Mouse (Mus musculus): ENCODE data around the gene Lrrc25. TPM values are rescaled to one million over a fixed set of nuclear protein-coding genes. Genes with fewer than 3 reads are reported as not detected.

Lrrc25 gene
- polyA plus RNA-seq, 1 experiment, result not detected

GRCm38 (mm10) chr8:70647343-70648163 is 31.6 kb downstream of the Lrrc25 start:
- Histone ChIP-seq H3ac (ENCODE audit: control insufficient read depth, insufficient read length) (no peak overlapping the region), H3K27me3 (ENCODE audit: control insufficient read depth, insufficient read depth, insufficient read length) (no peaks in the 10 kb centered on the region), H3K4me3 (no peak overlapping the region), H3K4me2 (ENCODE audit: low read depth) (no peak overlapping the region), H3K79me2 (ENCODE audit: control insufficient read depth, insufficient read depth) (no peaks in the 10 kb centered on the region), H3K36me3 (ENCODE audit: control insufficient read depth, insufficient read depth) (peaks cover 5% of the 10 kb centered on the region)
- TF ChIP-seq USF1 (IDR thresholded peaks at IDR 0.05; ENCODE audit: low read depth), result no peak
- TF ChIP-seq SRF (IDR thresholded peaks at IDR 0.05; ENCODE audit: control insufficient read depth, insufficient read length, low read depth), result no peak
- TF ChIP-seq TCF12 (IDR thresholded peaks at IDR 0.05; ENCODE audit: insufficient read depth, poor library complexity, severe bottlenecking), result no peak
- no peak for TF ChIP-seq REST (IDR thresholded peaks at IDR 0.05; ENCODE audit: insufficient read depth, insufficient read length)
- TF ChIP-seq MYOG (IDR thresholded peaks at IDR 0.05; ENCODE audit: control insufficient read depth in 1 of 3, insufficient read depth in 1 of 3, insufficient read length in 2 of 3, low read depth in 2 of 3), result peak in 1 of 3 experiments; percentile 41
- TF ChIP-seq E2F4 (IDR thresholded peaks at IDR 0.05; ENCODE audit: insufficient read depth), result no peak
- no peak for TF ChIP-seq MAX (IDR thresholded peaks at IDR 0.05; ENCODE audit: low read depth)
- peak in 1 of 3 experiments; percentile 30 for TF ChIP-seq MYOD1 (IDR thresholded peaks at IDR 0.05; ENCODE audit: control insufficient read depth in 1 of 3, insufficient read length in 2 of 3, low read depth in 2 of 3)
- TF ChIP-seq POLR2A (IDR thresholded peaks at IDR 0.05; ENCODE audit: insufficient read length, low read depth), result no peak
- TF ChIP-seq TCF3 (IDR thresholded peaks at IDR 0.05; ENCODE audit: insufficient read length, low read depth), result no peak
- TF ChIP-seq POLR2AphosphoS2 (IDR thresholded peaks at IDR 0.05; ENCODE audit: insufficient read length, low read depth), result peak; percentile 75
- TF ChIP-seq CEBPB (IDR thresholded peaks at IDR 0.05; ENCODE audit: insufficient read depth, poor library complexity, severe bottlenecking), result no peak

- Histone ChIP-seq H3K27me3 (ENCODE audit: control insufficient read depth, insufficient read depth, insufficient read length) (no peaks in the 10 kb centered on the region), H3ac (ENCODE audit: control insufficient read depth, insufficient read length) (no peak overlapping the region)
Measured at GRCm38 (mm10) chr8:70648164-70648442, 32.1 kb downstream of the Lrrc25 start.

GRCm38 (mm10) chr8:70648921-70649320 is 33.0 kb downstream of the Lrrc25 start:
- Histone ChIP-seq H3ac (ENCODE audit: control insufficient read depth, insufficient read length) (no peak overlapping the region), H3K27me3 (ENCODE audit: control insufficient read depth, insufficient read depth, insufficient read length) (no peaks in the 10 kb centered on the region), H3K4me2 (ENCODE audit: low read depth) (no peak overlapping the region), H3K36me3 (ENCODE audit: control insufficient read depth, insufficient read depth) (peaks cover 5% of the 10 kb centered on the region), H3K79me2 (ENCODE audit: control insufficient read depth, insufficient read depth) (no peaks in the 10 kb centered on the region), H3K4me3 (no peak overlapping the region)
- TF ChIP-seq POLR2AphosphoS2 (IDR thresholded peaks at IDR 0.05; ENCODE audit: insufficient read length, low read depth) (no peak), TCF12 (IDR thresholded peaks at IDR 0.05; ENCODE audit: insufficient read depth, poor library complexity, severe bottlenecking) (no peak), E2F4 (IDR thresholded peaks at IDR 0.05; ENCODE audit: insufficient read depth) (no peak), USF1 (IDR thresholded peaks at IDR 0.05; ENCODE audit: low read depth) (no peak), POLR2A (IDR thresholded peaks at IDR 0.05; ENCODE audit: insufficient read length, low read depth) (no peak), SRF (IDR thresholded peaks at IDR 0.05; ENCODE audit: control insufficient read depth, insufficient read length, low read depth) (no peak), TCF3 (IDR thresholded peaks at IDR 0.05; ENCODE audit: insufficient read length, low read depth) (no peak), CEBPB (IDR thresholded peaks at IDR 0.05; ENCODE audit: insufficient read depth, poor library complexity, severe bottlenecking) (no peak), MYOG (IDR thresholded peaks at IDR 0.05; ENCODE audit: control insufficient read depth in 1 of 3, insufficient read depth in 1 of 3, insufficient read length in 2 of 3, low read depth in 2 of 3) (no peak), REST (IDR thresholded peaks at IDR 0.05; ENCODE audit: insufficient read depth, insufficient read length) (no peak), MAX (IDR thresholded peaks at IDR 0.05; ENCODE audit: low read depth) (no peak), MYOD1 (IDR thresholded peaks at IDR 0.05; ENCODE audit: control insufficient read depth in 1 of 3, insufficient read length in 2 of 3, low read depth in 2 of 3) (no peak)

More at GRCm38 (mm10) chr8:70648164-70648442, 32.1 kb downstream of the Lrrc25 start:
- H3K79me2 ChIP-seq (ENCODE audit: control insufficient read depth, insufficient read depth), result no peaks in the 10 kb centered on the region
- no peak overlapping the region for H3K4me2 ChIP-seq (ENCODE audit: low read depth)
- TF ChIP-seq USF1 (IDR thresholded peaks at IDR 0.05; ENCODE audit: low read depth) (no peak), MYOG (IDR thresholded peaks at IDR 0.05; ENCODE audit: control insufficient read depth in 1 of 3, insufficient read depth in 1 of 3, insufficient read length in 2 of 3, low read depth in 2 of 3) (no peak), POLR2AphosphoS2 (IDR thresholded peaks at IDR 0.05; ENCODE audit: insufficient read length, low read depth) (no peak)
- H3K4me3 ChIP-seq, result no peak overlapping the region
- peaks cover 5% of the 10 kb centered on the region for H3K36me3 ChIP-seq (ENCODE audit: control insufficient read depth, insufficient read depth)

GRCm38 (mm10) chr8:70649324-70649723 is 33.4 kb downstream of the Lrrc25 start:
- H3K4me2 ChIP-seq (ENCODE audit: low read depth), result no peak overlapping the region

More at GRCm38 (mm10) chr8:70649324-70649723, 33.4 kb downstream of the Lrrc25 start:
- no peaks in the 10 kb centered on the region for H3K79me2 ChIP-seq (ENCODE audit: control insufficient read depth, insufficient read depth)
- peaks cover 5% of the 10 kb centered on the region for H3K36me3 ChIP-seq (ENCODE audit: control insufficient read depth, insufficient read depth)
- no peak overlapping the region for H3K4me3 ChIP-seq
- no peaks in the 10 kb centered on the region for H3K27me3 ChIP-seq (ENCODE audit: control insufficient read depth, insufficient read depth, insufficient read length)
- H3ac ChIP-seq (ENCODE audit: control insufficient read depth, insufficient read length), result no peak overlapping the region
- TF ChIP-seq USF1 (IDR thresholded peaks at IDR 0.05; ENCODE audit: low read depth) (peak; percentile 67), TCF3 (IDR thresholded peaks at IDR 0.05; ENCODE audit: insufficient read length, low read depth) (no peak), POLR2A (IDR thresholded peaks at IDR 0.05; ENCODE audit: insufficient read length, low read depth) (no peak), CEBPB (IDR thresholded peaks at IDR 0.05; ENCODE audit: insufficient read depth, poor library complexity, severe bottlenecking) (no peak), SRF (IDR thresholded peaks at IDR 0.05; ENCODE audit: control insufficient read depth, insufficient read length, low read depth) (no peak), MAX (IDR thresholded peaks at IDR 0.05; ENCODE audit: low read depth) (no peak), POLR2AphosphoS2 (IDR thresholded peaks at IDR 0.05; ENCODE audit: insufficient read length, low read depth) (peak; percentile 37), MYOG (IDR thresholded peaks at IDR 0.05; ENCODE audit: control insufficient read depth in 1 of 3, insufficient read depth in 1 of 3, insufficient read length in 2 of 3, low read depth in 2 of 3) (no peak), MYOD1 (IDR thresholded peaks at IDR 0.05; ENCODE audit: control insufficient read depth in 1 of 3, insufficient read length in 2 of 3, low read depth in 2 of 3) (no peak), TCF12 (IDR thresholded peaks at IDR 0.05; ENCODE audit: insufficient read depth, poor library complexity, severe bottlenecking) (no peak)

All from myocyte (in vitro differentiated cells).